Mouse (Mus musculus) limb, embryonic 13.5 days (tissue): ENCODE results near the gene Slc36a3. TPM values are rescaled to one million over a fixed set of nuclear protein-coding genes. Genes with fewer than 3 reads are reported as not detected.

Experiments used
- ATAC-seq: fragments of 200-750 bp; cut with Nextera tagmentation; 2 replicates; pipeline ENCODE4 v1.8.0; 2017; ENCODE audit warnings: low read depth, moderate number of reproducible peaks, moderate TSS enrichment; ENCODE audit not compliant: low FRiP score
- H3K27ac ChIP-seq: fragments of 300-500 bp; sonication (generic); 2 replicates; pipeline ENCODE4 v1.5.1; 2015; ENCODE audit warnings: inconsistent platforms, mild to moderate bottlenecking, moderate library complexity
- H3K27me3 ChIP-seq: fragments of 300-500 bp; sonication (generic); 2 replicates; pipeline ENCODE4 v1.6.1; 2015; ENCODE audit warnings: mild to moderate bottlenecking, inconsistent platforms
- H3K36me3 ChIP-seq: fragments of 300-500 bp; sonication (generic); 2 replicates; pipeline ENCODE4 v1.6.1; 2015; ENCODE audit warnings: inconsistent platforms, mild to moderate bottlenecking, moderate library complexity
- H3K4me1 ChIP-seq: fragments of 300-500 bp; sonication (generic); 2 replicates; pipeline ENCODE4 v1.6.1; 2015; ENCODE audit warnings: inconsistent platforms
- H3K4me2 ChIP-seq: fragments of 300-500 bp; sonication (generic); replicated peaks from 2 replicates; pipeline ENCODE4 v1.6.1; 2015; ENCODE audit warnings: inconsistent platforms, mild to moderate bottlenecking, moderate library complexity
- H3K4me3 ChIP-seq: fragments of 300-500 bp; sonication (generic); 2 replicates; pipeline ENCODE4 v1.5.1; 2015; ENCODE audit warnings: moderate library complexity, mild to moderate bottlenecking, inconsistent platforms
- H3K9ac ChIP-seq: fragments of 300-500 bp; sonication (generic); 2 replicates; pipeline ENCODE4 v1.6.1; 2015; ENCODE audit warnings: mild to moderate bottlenecking, inconsistent platforms
- H3K9me3 ChIP-seq: fragments of 300-500 bp; sonication (generic); 2 replicates; pipeline ENCODE4 v1.6.1; 2016; ENCODE audit warnings: inconsistent platforms
- WGBS: fragments of 180-500 bp; shearing (Covaris S2); methylation state at CpG from one replicate; pipeline ENCODE4 v1.1.7; 2015; 5-methylcytosine and 5-hydroxymethylcytosine counted together
- polyA plus RNA-seq: library from polyadenylated mRNA; unstranded; fragments of >200 nt; fragmentation: Nextera tagmentation; extraction: Ambion mirVana; gene quantifications from 2 replicates; pipeline ENCODE4 v1.2.1, GENCODE M21; 2015

Slc36a3 gene
- not detected in 2 replicates for polyA plus RNA-seq

- Histone ChIP-seq H3K36me3 (no peaks in the 10 kb centered on the region), H3K27me3 (no peaks in the 10 kb centered on the region), H3K27ac (no peak within 1 kb of the TSS), H3K4me1 (no peaks in the 10 kb centered on the region), H3K9me3 (no peaks in the 10 kb centered on the region), H3K9ac (no peak within 1 kb of the TSS), H3K4me3 (no peak within 1 kb of the TSS), H3K4me2 (no peak within 1 kb of the TSS)
- whole genome bisulfite sequencing: 80% methylated on average over 3 of the region's 3 CpGs
- no peak for ATAC-seq
These were observed at the start of gene Slc36a3 for GRCm38 (mm10) chr11:55151608-55152007. Gene Slc36a3 (minus strand): TSS chr11:55151708.

GRCm38 (mm10) chr11:55197740-55198510 lies 46.4 kb upstream of the Slc36a3 start:
- no peak for ATAC-seq
- H3K4me3 ChIP-seq: no peak overlapping the region
- H3K9me3 ChIP-seq: no peaks in the 10 kb centered on the region
- H3K27me3 ChIP-seq: no peaks in the 10 kb centered on the region
- no peak overlapping the region for H3K27ac ChIP-seq
- H3K4me1 ChIP-seq: no peaks in the 10 kb centered on the region
- WGBS: 82% methylated on average over 8 of the region's 8 CpGs
- H3K36me3 ChIP-seq: no peaks in the 10 kb centered on the region
- H3K4me2 ChIP-seq: no peak overlapping the region
- no peak overlapping the region for H3K9ac ChIP-seq

GRCm38 (mm10) chr11:55197086-55197485 lies 45.6 kb upstream of the Slc36a3 start:
- Histone ChIP-seq H3K4me2 (no peak overlapping the region), H3K36me3 (no peaks in the 10 kb centered on the region)

GRCm38 (mm10) chr11:55190216-55190615 lies 38.7 kb upstream of the Slc36a3 start:
- no peak for ATAC-seq
- H3K27me3 ChIP-seq: no peaks in the 10 kb centered on the region
- H3K9ac ChIP-seq: no peak overlapping the region
- WGBS: 76% methylated on average over 3 of the region's 3 CpGs
- H3K27ac ChIP-seq: no peak overlapping the region
- H3K4me2 ChIP-seq: no peak overlapping the region
- H3K9me3 ChIP-seq: no peaks in the 10 kb centered on the region
- H3K36me3 ChIP-seq: no peaks in the 10 kb centered on the region
- no peak overlapping the region for H3K4me3 ChIP-seq
- no peaks in the 10 kb centered on the region for H3K4me1 ChIP-seq

More at GRCm38 (mm10) chr11:55197086-55197485, 45.6 kb upstream of the Slc36a3 start:
- 49% methylated on average over 6 of the region's 6 CpGs for WGBS
- Histone ChIP-seq H3K4me3 (no peak overlapping the region), H3K9ac (no peak overlapping the region), H3K27me3 (no peaks in the 10 kb centered on the region), H3K27ac (no peak overlapping the region), H3K4me1 (no peaks in the 10 kb centered on the region), H3K9me3 (no peaks in the 10 kb centered on the region)
- ATAC-seq: no peak

- Histone ChIP-seq H3K27ac (no peak overlapping the region), H3K9ac (no peak overlapping the region), H3K27me3 (no peaks in the 10 kb centered on the region), H3K4me3 (no peak overlapping the region), H3K36me3 (no peaks in the 10 kb centered on the region), H3K4me2 (no peak overlapping the region), H3K4me1 (no peaks in the 10 kb centered on the region), H3K9me3 (no peaks in the 10 kb centered on the region)
- no peak for ATAC-seq
- 86% methylated on average over 6 of the region's 6 CpGs for WGBS
These were observed 36.3 kb upstream of the Slc36a3 start for GRCm38 (mm10) chr11:55187777-55188176.

GRCm38 (mm10) chr11:55187292-55187691 lies 35.8 kb upstream of the Slc36a3 start:
- Histone ChIP-seq H3K36me3 (no peaks in the 10 kb centered on the region), H3K27ac (no peak overlapping the region), H3K9me3 (no peaks in the 10 kb centered on the region), H3K4me2 (no peak overlapping the region), H3K4me3 (no peak overlapping the region), H3K27me3 (no peaks in the 10 kb centered on the region), H3K4me1 (no peaks in the 10 kb centered on the region), H3K9ac (no peak overlapping the region)
- WGBS: 82% methylated on average over 4 of the region's 4 CpGs
- no peak for ATAC-seq

- Histone ChIP-seq H3K27ac (no peak within 1 kb of the TSS), H3K9ac (no peak within 1 kb of the TSS), H3K4me1 (no peaks in the 10 kb centered on the region), H3K36me3 (no peaks in the 10 kb centered on the region), H3K4me2 (no peak within 1 kb of the TSS), H3K9me3 (no peaks in the 10 kb centered on the region), H3K4me3 (no peak within 1 kb of the TSS), H3K27me3 (no peaks in the 10 kb centered on the region)
- 24% methylated on average over 10 of the region's 10 CpGs for WGBS
- no peak for ATAC-seq
These were observed 33.3 kb upstream of the Slc36a3 start, which contains the start of gene Slc36a2 for GRCm38 (mm10) chr11:55184733-55185291. Gene Slc36a2 (minus strand): TSS chr11:55185077.

- Histone ChIP-seq H3K27me3 (no peaks in the 10 kb centered on the region), H3K4me2 (no peak overlapping the region), H3K9me3 (no peaks in the 10 kb centered on the region), H3K4me3 (no peak overlapping the region), H3K36me3 (no peaks in the 10 kb centered on the region), H3K27ac (no peak overlapping the region), H3K9ac (no peak overlapping the region), H3K4me1 (no peaks in the 10 kb centered on the region)
- no peak for ATAC-seq
- 89% methylated on average over 5 of the region's 5 CpGs for WGBS
These were observed 32.7 kb upstream of the Slc36a3 start for GRCm38 (mm10) chr11:55184246-55184645.

- H3K36me3 ChIP-seq: no peaks in the 10 kb centered on the region
- no peak overlapping the region for H3K4me3 ChIP-seq
- H3K27ac ChIP-seq: no peak overlapping the region
- no peaks in the 10 kb centered on the region; the same call in 1 of the 2 replicates for H3K27me3 ChIP-seq
- no peak for ATAC-seq
- no peak overlapping the region for H3K4me2 ChIP-seq
- no peaks in the 10 kb centered on the region for H3K9me3 ChIP-seq
- WGBS: 65% methylated on average over 7 of the region's 7 CpGs
- H3K4me1 ChIP-seq: no peaks in the 10 kb centered on the region
- no peak overlapping the region for H3K9ac ChIP-seq
These were observed 31.6 kb upstream of the Slc36a3 start for GRCm38 (mm10) chr11:55183124-55183523.

- Histone ChIP-seq H3K4me2 (no peak overlapping the region), H3K4me1 (no peaks in the 10 kb centered on the region), H3K27me3 (peaks cover 5% of the 10 kb centered on the region; the same call in 1 of the 2 replicates), H3K27ac (no peak overlapping the region), H3K4me3 (no peak overlapping the region), H3K36me3 (no peaks in the 10 kb centered on the region), H3K9me3 (no peaks in the 10 kb centered on the region), H3K9ac (no peak overlapping the region)
- no peak for ATAC-seq
- WGBS: 80% methylated on average over 3 of the region's 3 CpGs
These were observed 28.3 kb upstream of the Slc36a3 start for GRCm38 (mm10) chr11:55179856-55180255.

- H3K27ac ChIP-seq: no peak overlapping the region
- no peak overlapping the region for H3K9ac ChIP-seq
- no peak for ATAC-seq
- 86% methylated on average over 4 of the region's 4 CpGs for whole genome bisulfite sequencing
- H3K9me3 ChIP-seq: no peaks in the 10 kb centered on the region
- no peak overlapping the region for H3K4me3 ChIP-seq
- no peaks in the 10 kb centered on the region for H3K36me3 ChIP-seq
- no peak overlapping the region for H3K4me2 ChIP-seq
- H3K27me3 ChIP-seq: peaks cover 12% of the 10 kb centered on the region
- H3K4me1 ChIP-seq: no peaks in the 10 kb centered on the region
These were observed 27.3 kb upstream of the Slc36a3 start for GRCm38 (mm10) chr11:55178830-55179229.

GRCm38 (mm10) chr11:55170501-55170900 lies 19.0 kb upstream of the Slc36a3 start:
- H3K9me3 ChIP-seq: no peaks in the 10 kb centered on the region
- H3K4me1 ChIP-seq: no peaks in the 10 kb centered on the region
- H3K27ac ChIP-seq: no peak overlapping the region
- no peak for ATAC-seq
- H3K4me2 ChIP-seq: no peak overlapping the region
- H3K27me3 ChIP-seq: peaks cover 6% of the 10 kb centered on the region
- H3K36me3 ChIP-seq: no peaks in the 10 kb centered on the region
- H3K4me3 ChIP-seq: no peak overlapping the region
- WGBS: 87% methylated on average over 4 of the region's 4 CpGs
- no peak overlapping the region for H3K9ac ChIP-seq
